Mouse (Mus musculus) heart, postnatal 36 days (tissue): ENCODE data around the gene Egln2. TPM values are rescaled to one million over a fixed set of nuclear protein-coding genes. Genes with fewer than 3 reads are reported as not detected.
A peak's percentile ranks its signal among the peaks of the same experiment; 100 is the strongest.

ENCODE experiments used
- DNase-seq, 2 experiments: peaks; one replicate each; pipeline ENCODE4 v3.0.0; 2021 to 2022
- intact Hi-C: fragments of 180-260 bp; cut with DNase I; formaldehyde crosslinking; loops from one replicate; pipeline ENCODE4 v1.15.1; 2025
- total RNA-seq, 2 experiments: library from RNA; stranded (reverse); gene quantifications; 2 replicates each; pipeline ENCODE4 v1.2.3; 2021

The Egln2 gene
- total RNA-seq, 2 experiments from 2014 or later, result 59.3 to 61.7 TPM

DNA sequence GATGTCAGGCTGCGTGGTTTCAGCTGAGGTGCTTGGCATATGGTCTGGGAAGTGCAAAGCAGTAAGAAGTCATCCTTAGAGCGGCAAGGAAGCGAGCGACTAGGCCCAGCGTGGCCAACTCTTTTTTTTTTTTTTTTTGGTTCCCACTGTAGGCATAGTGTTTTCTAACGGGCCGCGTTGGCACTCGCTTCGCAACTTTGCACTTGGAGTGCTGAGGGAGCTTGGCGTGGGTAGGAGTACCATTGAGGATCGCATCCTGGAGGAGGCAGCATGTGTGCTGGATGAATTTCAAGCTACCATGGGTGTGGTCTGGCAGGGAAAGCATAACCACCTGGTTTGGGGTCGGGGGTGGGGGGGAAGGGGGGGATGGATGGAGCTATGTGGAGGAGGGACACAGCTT, 10.6 kb downstream of the Egln2 start:
- no peak for DNase-seq
- intact Hi-C loops, result loop anchor here (5.0 kb wide), 1 partner anchor 121 kb away; no protein-coding TSS in a partner anchor

DNA sequence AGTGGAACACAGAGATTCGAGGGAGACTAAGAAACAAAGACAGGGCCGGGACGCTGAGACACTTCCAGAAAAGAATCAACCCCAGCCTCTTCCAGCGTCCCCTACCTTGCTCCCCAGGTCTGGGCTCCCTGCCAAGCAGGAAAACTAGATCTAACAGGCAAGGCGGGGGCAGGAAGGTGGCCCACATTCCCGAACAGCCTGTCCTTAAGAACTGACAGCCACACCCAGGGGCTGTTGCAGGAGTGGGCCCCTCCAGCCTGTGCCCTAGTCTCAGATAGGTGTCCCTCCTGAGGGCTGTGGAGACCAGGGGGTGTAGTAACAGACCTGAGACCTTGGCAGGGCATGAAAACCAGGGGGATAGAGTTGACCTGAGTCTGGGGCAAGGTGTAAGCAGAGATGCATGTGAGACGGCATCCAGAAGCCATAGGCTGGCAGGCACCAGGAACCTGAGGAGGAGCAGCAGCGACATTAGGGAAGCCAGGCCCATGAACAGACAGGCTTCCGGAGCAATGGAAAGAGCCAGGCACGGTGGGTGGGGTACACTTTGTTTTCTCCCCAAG, 13.3 kb downstream of the Egln2 start, which contains the start of gene Cyp2t4:
TSS of gene Cyp2t4 (plus strand) at position 510 of the 560 bp plus-strand sequence.
- intact Hi-C loops, result no loop called here
- DNase-seq, result peak; percentile 48 to 56

- no peak for DNase-seq
- intact Hi-C loops, result no loop called here
Measured at GRCm38 (mm10) chr7:27136410-27136996, 30.1 kb downstream of the Egln2 start.

- intact Hi-C loops, result loop anchor here (2.0 kb wide), 2 partner anchors 143 to 151 kb away; no protein-coding TSS in a partner anchor
Measured at GRCm38 (mm10) chr7:27133757-27134156, 32.8 kb downstream of the Egln2 start.

GRCm38 (mm10) chr7:27133156-27133555, 33.4 kb downstream of the Egln2 start:
- intact Hi-C loops, result loop anchor here (2.0 kb wide), 2 partner anchors 144 to 152 kb away; no protein-coding TSS in a partner anchor
- DNase-seq, result peak in 1 of 2 experiments; percentile 6

More at GRCm38 (mm10) chr7:27133757-27134156, 32.8 kb downstream of the Egln2 start:
- DNase-seq, result no peak

- peak; percentile 61 to 66 for DNase-seq
- intact Hi-C loops, result loop anchor here (2.0 kb wide), 2 partner anchors 144 to 152 kb away; no protein-coding TSS in a partner anchor
Measured at GRCm38 (mm10) chr7:27132588-27132987, 34.0 kb downstream of the Egln2 start.

DNA sequence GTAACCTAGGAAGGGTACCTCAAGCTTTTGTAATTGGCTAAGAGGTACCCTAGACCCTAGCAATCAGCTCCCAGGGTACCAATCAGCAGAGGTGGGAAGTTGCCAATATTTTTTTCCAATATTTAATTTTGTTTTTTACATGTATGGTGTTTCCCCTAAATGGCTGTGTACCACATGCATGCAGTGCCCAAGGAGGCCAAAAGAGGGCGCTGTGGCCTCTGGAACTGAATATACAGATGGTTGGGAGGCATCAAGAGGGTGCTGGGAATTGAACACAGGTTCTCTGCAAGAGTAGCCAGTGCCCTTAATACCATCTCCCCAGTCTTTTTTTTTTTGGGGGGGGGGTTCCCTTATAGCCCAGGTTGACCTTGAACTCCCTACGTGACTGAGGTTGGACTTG, 35.2 kb downstream of the Egln2 start:
- intact Hi-C loops, result no loop called here
- DNase-seq, result no peak

GRCm38 (mm10) chr7:27130521-27131370, 35.9 kb downstream of the Egln2 start:
- DNase-seq, result no peak
- intact Hi-C loops, result no loop called here

DNA sequence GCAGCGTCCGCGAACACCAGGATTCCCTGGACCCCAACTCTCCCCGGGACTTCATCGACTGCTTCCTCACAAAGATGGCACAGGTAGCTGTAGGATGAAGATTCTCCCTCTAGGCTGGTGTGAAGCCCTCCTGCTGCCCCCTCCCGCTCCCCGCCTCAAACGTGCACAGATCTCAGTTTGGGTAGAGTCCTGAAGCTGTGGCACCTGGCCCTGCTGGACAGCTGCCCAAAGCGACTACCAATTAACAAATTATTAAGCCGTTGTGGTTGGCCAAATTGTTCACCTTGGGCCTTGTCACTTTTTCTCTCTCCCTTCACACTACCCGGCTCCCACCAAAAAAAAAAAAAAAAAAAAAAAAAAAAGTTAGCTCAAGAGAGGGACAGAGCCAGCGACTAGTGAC, 36.8 kb downstream of the Egln2 start:
- intact Hi-C loops, result loop anchor here (5.0 kb wide), 1 partner anchor 363 kb away; no protein-coding TSS in a partner anchor

DNA sequence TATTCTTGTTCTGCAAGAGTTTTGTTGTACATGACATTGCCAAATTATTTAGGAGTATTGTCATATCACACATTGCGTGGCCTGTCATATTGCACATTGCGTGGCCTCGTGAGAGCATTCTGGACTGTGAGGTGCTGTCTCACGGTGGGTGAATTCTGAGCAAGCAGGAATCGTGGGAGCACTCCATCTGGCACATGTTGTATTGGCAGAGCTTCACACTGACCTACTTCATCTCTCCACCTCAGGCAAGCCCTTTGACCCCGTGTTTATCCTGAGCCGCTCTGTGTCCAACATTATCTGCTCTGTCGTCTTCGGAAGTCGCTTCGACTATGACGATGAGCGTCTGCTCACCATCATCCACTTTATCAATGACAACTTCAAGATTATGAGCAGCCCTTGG, 37.7 kb downstream of the Egln2 start:
- no peak for DNase-seq
- intact Hi-C loops, result loop anchor here (5.0 kb wide), 1 partner anchor 362 kb away; no protein-coding TSS in a partner anchor

More for the DNA sequence above, 36.8 kb downstream of the Egln2 start:
- DNase-seq, result no peak

GRCm38 (mm10) chr7:27128162-27128561, 38.4 kb downstream of the Egln2 start:
- intact Hi-C loops, result loop anchor here (5.0 kb wide), 1 partner anchor 361 kb away; no protein-coding TSS in a partner anchor
- DNase-seq, result peak in 1 of 2 experiments; percentile 11

GRCm38 (mm10) chr7:27124969-27125368, 41.6 kb downstream of the Egln2 start:
- intact Hi-C loops, result loop anchor here (5.0 kb wide), 1 partner anchor 358 kb away; no protein-coding TSS in a partner anchor

DNA sequence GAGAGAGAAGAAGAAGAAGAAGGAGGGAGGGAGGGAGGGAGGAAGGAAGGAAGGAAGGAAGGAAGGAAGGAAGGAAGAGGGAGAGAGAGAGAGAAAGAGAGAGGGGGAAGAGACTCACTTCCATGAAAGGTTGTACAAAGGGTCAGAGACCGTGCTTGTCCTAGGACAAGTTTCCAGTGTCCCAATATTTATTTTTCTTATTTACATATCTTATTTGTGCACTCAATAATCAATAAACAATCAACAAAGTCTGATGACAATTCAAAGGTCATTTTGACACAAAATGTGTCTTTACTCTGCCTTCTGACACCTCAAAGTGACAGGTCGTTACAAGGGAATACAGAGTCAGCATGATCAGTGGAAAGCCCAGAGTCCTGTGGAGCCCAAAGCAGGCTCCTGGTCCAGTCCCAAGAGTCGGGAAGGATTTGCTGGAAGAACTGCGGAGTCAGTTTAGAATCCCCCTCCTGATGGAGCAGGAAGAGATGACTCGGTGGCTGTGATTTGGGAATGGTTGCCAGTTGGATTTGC, 42.2 kb downstream of the Egln2 start:
- intact Hi-C loops, result no loop called here
- no peak for DNase-seq

More at GRCm38 (mm10) chr7:27124969-27125368, 41.6 kb downstream of the Egln2 start:
- DNase-seq, result no peak

- intact Hi-C loops, result no loop called here
- no peak for DNase-seq
Measured at GRCm38 (mm10) chr7:27119676-27120075, 46.9 kb downstream of the Egln2 start, which contains the start of gene Cyp2f2. Gene Cyp2f2, plus strand, starts transcription at chr7:27119909.

- DNase-seq, result peak in 1 of 2 experiments; percentile 14
- intact Hi-C loops, result no loop called here
Measured at GRCm38 (mm10) chr7:27118033-27118511, 48.5 kb downstream of the Egln2 start.

- intact Hi-C loops, result no loop called here
Measured at GRCm38 (mm10) chr7:27111987-27112386, 54.6 kb downstream of the Egln2 start.

DNA sequence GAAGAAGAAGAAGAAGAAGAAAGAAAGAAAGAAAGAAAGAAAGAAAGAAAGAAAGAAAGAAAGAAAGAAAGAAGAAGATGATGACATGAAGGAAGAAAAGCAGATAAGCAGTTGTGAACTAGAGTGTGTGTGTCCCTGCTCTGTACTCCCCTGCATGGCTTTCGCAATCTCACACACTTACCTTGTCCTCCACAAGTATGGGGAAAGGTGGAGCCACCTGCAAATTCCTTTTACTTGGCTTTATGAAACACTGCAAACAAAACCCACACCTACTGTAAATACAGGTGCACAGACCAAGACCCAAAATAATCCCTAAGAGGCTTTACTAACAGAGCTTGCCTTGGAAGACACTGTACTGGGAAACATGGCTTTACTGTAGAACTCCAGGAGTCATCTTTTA, 55.6 kb downstream of the Egln2 start:
- intact Hi-C loops, result no loop called here
- no peak for DNase-seq

More at GRCm38 (mm10) chr7:27111987-27112386, 54.6 kb downstream of the Egln2 start:
- no peak for DNase-seq

- intact Hi-C loops, result no loop called here
- no peak for DNase-seq
Measured at GRCm38 (mm10) chr7:27110327-27110726, 56.3 kb downstream of the Egln2 start.
